Mouse (Mus musculus): Measurements from ENCODE around the gene Zfp384. TPM values are rescaled to one million over a fixed set of nuclear protein-coding genes. Genes with fewer than 3 reads are reported as not detected.
A peak's percentile ranks its signal among the peaks of the same experiment; 100 is the strongest.

Zfp384 gene
- polyA plus RNA-seq, 2 experiments from 2014 or later: 3.9 to 4.4 TPM

DNA sequence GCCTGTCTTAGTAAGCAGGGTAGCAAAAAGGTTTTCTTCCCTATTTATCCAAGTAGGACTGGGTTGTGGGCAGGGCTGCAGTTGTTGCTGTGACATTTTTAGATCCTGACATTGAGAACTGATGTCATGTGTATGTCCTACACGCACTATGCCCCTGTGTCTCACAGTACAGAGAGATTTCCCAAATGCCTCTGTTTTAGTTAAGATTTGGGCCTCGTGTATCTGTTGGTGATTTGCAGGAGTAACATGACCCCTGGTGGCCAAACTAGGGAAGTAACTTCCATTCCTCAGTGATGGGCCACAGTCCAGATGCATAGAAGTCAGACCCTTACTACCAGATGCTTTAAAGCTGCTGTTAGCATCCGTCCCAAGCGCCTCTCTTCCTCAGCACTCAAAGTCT, 75.5 kb downstream of the Zfp384 start:
- ATAC-seq: peak; percentile 91

Other genes starting within 250 kb of the Zfp384 start
- gene Eno2, start 239.5 kb upstream of the Zfp384 start, polyA plus RNA-seq (2017; shearing (Covaris generic)): 1 to 10 TPM; 3.0 to 9.9 TPM
- 1 to 10 TPM; 1.1 to 2.7 TPM for gene Lrrc23, start 229.4 kb upstream of the Zfp384 start, polyA plus RNA-seq (2017; shearing (Covaris generic))
- gene Spsb2, start 200.5 kb upstream of the Zfp384 start, polyA plus RNA-seq (2017; shearing (Covaris generic)): 1 to 10 TPM; 1.7 to 3.4 TPM
- 10 to 100 TPM; 65.7 to 90.0 TPM for gene Tpi1, start 194.8 kb upstream of the Zfp384 start, polyA plus RNA-seq (2017; shearing (Covaris generic))
- gene Usp5, start 179.7 kb upstream of the Zfp384 start, polyA plus RNA-seq (2017; shearing (Covaris generic)): 100 to 1,000 TPM in 1 of 2 experiments, 10 to 100 TPM in 1; 77.2 to 154 TPM
- 10 to 100 TPM in 1 of 2 experiments, 1 to 10 TPM in 1; 8.0 to 27.1 TPM for gene Cdca3, start 179.6 kb upstream of the Zfp384 start, polyA plus RNA-seq (2017; shearing (Covaris generic))
- gene Gnb3, start 168.9 kb upstream of the Zfp384 start, polyA plus RNA-seq (2017; shearing (Covaris generic)): not detected
- under 1 TPM in 1 of 2 experiments, not detected in 1; 0.11 TPM for gene P3h3, start 151.4 kb upstream of the Zfp384 start, polyA plus RNA-seq (2017; shearing (Covaris generic))
- gene Gpr162, start 145.2 kb upstream of the Zfp384 start, polyA plus RNA-seq (2017; shearing (Covaris generic)): not detected
- 100 to 1,000 TPM; 268 to 648 TPM for gene Cd4, start 120.9 kb upstream of the Zfp384 start, polyA plus RNA-seq (2017; shearing (Covaris generic))
- 10 to 100 TPM; 19.0 to 29.0 TPM for gene Lag3, start 97.4 kb upstream of the Zfp384 start, polyA plus RNA-seq (2017; shearing (Covaris generic))
- 10 to 100 TPM in 1 of 2 experiments, 1 to 10 TPM in 1; 5.4 to 10.6 TPM for gene Ptms, start 89.0 kb upstream of the Zfp384 start, polyA plus RNA-seq (2017; shearing (Covaris generic))
- 10 to 100 TPM; 39.0 to 40.7 TPM for gene Mlf2, start 77.8 kb upstream of the Zfp384 start, polyA plus RNA-seq (2017; shearing (Covaris generic))
- 10 to 100 TPM; 66.2 to 93.4 TPM for gene Cops7a, start 43.6 kb upstream of the Zfp384 start, polyA plus RNA-seq (2017; shearing (Covaris generic))
- gene Pianp, start 12.5 kb upstream of the Zfp384 start, polyA plus RNA-seq (2017; shearing (Covaris generic)): under 1 TPM in 1 of 2 experiments, not detected in 1; 0.15 TPM
- gene Ing4, start 30.6 kb downstream of the Zfp384 start, polyA plus RNA-seq (2017; shearing (Covaris generic)): 10 to 100 TPM; 48.3 to 64.6 TPM
- 10 to 100 TPM; 24.6 to 25.9 TPM for gene Acrbp, start 40.5 kb downstream of the Zfp384 start, polyA plus RNA-seq (2017; shearing (Covaris generic))
- gene Lpar5, start 58.8 kb downstream of the Zfp384 start, polyA plus RNA-seq (2017; shearing (Covaris generic)): 10 to 100 TPM; 12.1 to 19.9 TPM
- 10 to 100 TPM; 61.4 to 71.9 TPM for gene Chd4, start 86.8 kb downstream of the Zfp384 start, polyA plus RNA-seq (2017; shearing (Covaris generic))
- 10 to 100 TPM; 51.5 to 59.7 TPM for gene Nop2, start 122.8 kb downstream of the Zfp384 start, polyA plus RNA-seq (2017; shearing (Covaris generic))
- gene Iffo1, start 136.1 kb downstream of the Zfp384 start, polyA plus RNA-seq (2017; shearing (Covaris generic)): 10 to 100 TPM in 1 of 2 experiments, 1 to 10 TPM in 1; 9.5 to 10.6 TPM
- gene Gapdh, start 157.3 kb downstream of the Zfp384 start, polyA plus RNA-seq (2017; shearing (Covaris generic)): 100 to 1,000 TPM; 215 to 384 TPM
- gene Ncapd2, start 182.6 kb downstream of the Zfp384 start, polyA plus RNA-seq (2017; shearing (Covaris generic)): 10 to 100 TPM; 22.6 to 49.4 TPM
- 10 to 100 TPM; 67.5 to 77.7 TPM for gene Mrpl51, start 182.7 kb downstream of the Zfp384 start, polyA plus RNA-seq (2017; shearing (Covaris generic))
- 10 to 100 TPM; 17.0 to 28.4 TPM for gene Vamp1, start 206.4 kb downstream of the Zfp384 start, polyA plus RNA-seq (2017; shearing (Covaris generic))
- gene Tapbpl, start 222.7 kb downstream of the Zfp384 start, polyA plus RNA-seq (2017; shearing (Covaris generic)): 100 to 1,000 TPM in 1 of 2 experiments, 10 to 100 TPM in 1; 88.2 to 156 TPM
- 100 to 1,000 TPM; 638 to 724 TPM for gene Cd27, start 227.9 kb downstream of the Zfp384 start, polyA plus RNA-seq (2017; shearing (Covaris generic))

All from CD4-positive, CD25-positive, alpha-beta regulatory T cell, adult 4 months (primary cell).